Mouse (Mus musculus): ENCODE measurements at regions not wholly inside any gene's neighbourhood (a gene's known extent, or its start where the extent isn't known, plus 50 kb on each side); places are given as distances from the start of the nearest gene placed in this dataset.
A peak's percentile ranks its signal among the peaks of the same experiment; 100 is the strongest.

DNA sequence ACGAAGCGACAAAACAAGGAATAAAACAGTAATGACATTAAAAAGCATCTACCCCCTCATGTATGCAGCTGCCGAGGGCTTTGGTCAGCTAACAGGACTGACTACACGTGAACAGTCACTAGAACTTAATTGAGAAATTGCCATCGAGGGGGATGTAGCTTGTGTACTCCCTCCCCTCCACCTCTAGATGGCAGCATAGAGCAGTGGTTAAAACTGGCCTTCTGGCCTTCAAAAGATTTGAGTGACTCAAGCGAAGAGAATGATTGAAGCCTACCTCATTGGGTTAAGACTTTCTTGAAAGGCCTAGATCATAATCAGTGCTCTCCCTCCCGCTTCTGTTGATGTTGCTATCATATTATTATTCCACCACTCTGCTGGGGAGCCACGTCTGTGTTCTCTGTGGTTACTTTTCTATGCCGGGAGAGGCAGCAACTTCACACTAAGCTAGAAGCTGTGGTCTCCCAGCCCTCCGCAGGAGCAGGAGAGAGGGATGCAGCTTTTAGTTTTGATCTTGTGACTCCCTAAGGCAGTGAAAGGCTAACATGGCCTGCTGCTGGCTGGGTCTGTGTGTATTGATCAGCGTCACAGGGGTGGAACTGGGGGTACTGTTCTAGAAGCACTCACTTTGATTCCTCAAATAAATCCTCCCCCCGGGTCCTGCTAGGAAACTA is 132.7 kb upstream of the Hs3st2 start:
- H3K27me3 ChIP-seq (replicated peaks; ENCODE audit: control insufficient read depth, insufficient read depth, low read length), result no peaks in the 10 kb centered on the region
- ATAC-seq, result no peak
- no peak overlapping the region for H3K9ac ChIP-seq (replicated peaks; ENCODE audit: low read depth, low read length)
- H3K36me3 ChIP-seq (ENCODE audit: control insufficient read depth, insufficient read depth), result no peaks in the 10 kb centered on the region
- no peak overlapping the region for H3K4me3 ChIP-seq (replicated peaks; ENCODE audit: low read length)
- no peaks in the 10 kb centered on the region for H3K9me3 ChIP-seq (ENCODE audit: control insufficient read depth, low read length)
- no peaks in the 10 kb centered on the region for H3K4me1 ChIP-seq (replicated peaks; ENCODE audit: control insufficient read depth, insufficient read depth, low read length)
- H3K27ac ChIP-seq (ENCODE audit: low read length), result no peak overlapping the region
- no peak overlapping the region for H3K4me2 ChIP-seq (ENCODE audit: low read length)
- WGBS, result 48% methylated on average over 12 of the region's 12 CpGs

- 93% methylated on average over 21 of the region's 21 CpGs for WGBS
- ATAC-seq, result no peak
Observed at GRCm38 (mm10) chr7:121259497-121260009, 132.1 kb upstream of the Hs3st2 start.

DNA sequence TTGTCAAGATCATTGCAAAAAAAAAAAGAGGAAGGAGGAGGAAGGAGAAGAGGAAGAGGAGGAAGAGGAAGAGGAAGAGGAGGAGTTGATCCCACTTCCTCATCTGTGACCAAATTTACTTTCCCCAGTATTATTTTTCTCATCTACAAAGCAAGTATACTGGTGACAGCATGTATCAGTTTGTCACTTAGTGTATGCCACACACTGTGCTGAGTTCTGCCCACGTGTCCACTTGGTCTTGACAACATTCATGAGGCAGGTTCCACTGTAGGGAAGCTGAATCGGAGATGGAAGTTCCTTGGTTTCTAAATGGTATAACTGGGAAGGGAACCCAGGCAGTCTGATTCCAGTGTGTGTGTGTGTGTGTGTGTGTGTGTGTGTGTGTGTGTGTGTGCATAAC is 122.3 kb upstream of the Hs3st2 start:
- Histone ChIP-seq H3K4me1 (replicated peaks; ENCODE audit: control insufficient read depth, insufficient read depth, low read length) (no peaks in the 10 kb centered on the region), H3K4me2 (ENCODE audit: low read length) (no peak overlapping the region), H3K9ac (replicated peaks; ENCODE audit: low read depth, low read length) (no peak overlapping the region), H3K4me3 (replicated peaks; ENCODE audit: low read length) (no peak overlapping the region), H3K36me3 (ENCODE audit: control insufficient read depth, insufficient read depth) (no peaks in the 10 kb centered on the region), H3K27ac (ENCODE audit: low read length) (no peak overlapping the region), H3K27me3 (replicated peaks; ENCODE audit: control insufficient read depth, insufficient read depth, low read length) (no peaks in the 10 kb centered on the region), H3K9me3 (ENCODE audit: control insufficient read depth, low read length) (no peaks in the 10 kb centered on the region)
- 83% methylated on average over 2 of the region's 2 CpGs for WGBS
- ATAC-seq, result no peak

More at GRCm38 (mm10) chr7:121259497-121260009, 132.1 kb upstream of the Hs3st2 start:
- Histone ChIP-seq H3K4me1 (replicated peaks; ENCODE audit: control insufficient read depth, insufficient read depth, low read length) (no peaks in the 10 kb centered on the region), H3K4me3 (replicated peaks; ENCODE audit: low read length) (no peak overlapping the region), H3K27me3 (replicated peaks; ENCODE audit: control insufficient read depth, insufficient read depth, low read length) (no peaks in the 10 kb centered on the region), H3K36me3 (ENCODE audit: control insufficient read depth, insufficient read depth) (no peaks in the 10 kb centered on the region), H3K9me3 (ENCODE audit: control insufficient read depth, low read length) (no peaks in the 10 kb centered on the region), H3K9ac (replicated peaks; ENCODE audit: low read depth, low read length) (no peak overlapping the region), H3K27ac (ENCODE audit: low read length) (no peak overlapping the region), H3K4me2 (ENCODE audit: low read length) (no peak overlapping the region)

DNA sequence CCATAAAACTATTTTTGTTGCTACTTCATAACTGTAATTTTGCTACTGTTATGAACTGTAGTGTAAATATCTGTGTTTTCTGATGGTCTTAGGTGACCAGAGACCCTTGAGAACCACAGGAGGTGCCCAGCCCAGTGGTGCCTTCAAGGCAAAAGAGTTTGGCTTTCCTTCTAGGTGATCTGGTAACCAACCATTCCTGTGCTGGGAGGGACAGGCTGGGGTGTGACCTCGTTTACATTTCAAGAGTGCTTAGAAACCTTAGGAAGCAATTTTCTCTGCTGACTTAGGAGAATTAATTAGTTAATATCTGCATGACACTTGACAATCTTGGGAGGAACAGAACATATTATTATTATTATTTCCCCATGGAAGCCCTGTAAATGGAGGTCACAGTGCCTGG is 111.1 kb upstream of the Hs3st2 start:
- Histone ChIP-seq H3K27ac (ENCODE audit: low read length) (no peak overlapping the region), H3K27me3 (replicated peaks; ENCODE audit: control insufficient read depth, insufficient read depth, low read length) (no peaks in the 10 kb centered on the region), H3K9ac (replicated peaks; ENCODE audit: low read depth, low read length) (no peak overlapping the region), H3K4me3 (replicated peaks; ENCODE audit: low read length) (no peak overlapping the region), H3K9me3 (ENCODE audit: control insufficient read depth, low read length) (no peaks in the 10 kb centered on the region), H3K4me1 (replicated peaks; ENCODE audit: control insufficient read depth, insufficient read depth, low read length) (no peaks in the 10 kb centered on the region), H3K36me3 (ENCODE audit: control insufficient read depth, insufficient read depth) (no peaks in the 10 kb centered on the region), H3K4me2 (ENCODE audit: low read length) (no peak overlapping the region)
- ATAC-seq, result no peak
- WGBS, result 44% methylated on average over 1 of the region's 1 CpGs

DNA sequence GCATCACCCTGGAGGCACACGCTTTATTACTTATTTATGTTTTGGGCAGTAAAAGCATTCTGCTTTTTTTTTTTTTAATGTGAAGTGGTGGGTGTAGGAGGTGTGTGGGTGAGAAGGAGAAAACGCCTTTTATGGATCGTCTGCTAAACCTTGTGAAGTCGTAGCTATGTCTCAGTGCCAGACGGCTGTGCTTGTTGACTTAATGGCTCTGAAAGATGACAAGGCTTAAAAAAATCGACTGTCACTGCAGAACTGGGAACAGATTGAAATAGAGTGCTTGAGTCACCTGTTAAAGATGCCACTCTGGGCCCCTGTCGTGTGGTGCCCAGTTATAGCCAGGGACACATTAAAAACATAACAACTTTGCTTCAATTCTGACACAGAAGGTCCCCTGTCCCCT is 109.5 kb upstream of the Hs3st2 start:
- ATAC-seq, result no peak
- Histone ChIP-seq H3K4me1 (replicated peaks; ENCODE audit: control insufficient read depth, insufficient read depth, low read length) (no peaks in the 10 kb centered on the region), H3K9me3 (ENCODE audit: control insufficient read depth, low read length) (no peaks in the 10 kb centered on the region), H3K4me3 (replicated peaks; ENCODE audit: low read length) (no peak overlapping the region), H3K27ac (ENCODE audit: low read length) (no peak overlapping the region), H3K36me3 (ENCODE audit: control insufficient read depth, insufficient read depth) (no peaks in the 10 kb centered on the region), H3K9ac (replicated peaks; ENCODE audit: low read depth, low read length) (no peak overlapping the region), H3K27me3 (replicated peaks; ENCODE audit: control insufficient read depth, insufficient read depth, low read length) (no peaks in the 10 kb centered on the region), H3K4me2 (ENCODE audit: low read length) (no peak overlapping the region)
- 73% methylated on average over 7 of the region's 7 CpGs for WGBS

GRCm38 (mm10) chr7:121289737-121290136 is 101.9 kb upstream of the Hs3st2 start:
- H3K36me3 ChIP-seq (ENCODE audit: control insufficient read depth, insufficient read depth), result no peaks in the 10 kb centered on the region
- no peak overlapping the region for H3K27ac ChIP-seq (ENCODE audit: low read length)
- no peak for ATAC-seq
- H3K4me3 ChIP-seq (replicated peaks; ENCODE audit: low read length), result no peak overlapping the region
- no peaks in the 10 kb centered on the region for H3K27me3 ChIP-seq (replicated peaks; ENCODE audit: control insufficient read depth, insufficient read depth, low read length)
- no peaks in the 10 kb centered on the region for H3K4me1 ChIP-seq (replicated peaks; ENCODE audit: control insufficient read depth, insufficient read depth, low read length)
- 90% methylated on average over 16 of the region's 16 CpGs for WGBS
- no peak overlapping the region for H3K4me2 ChIP-seq (ENCODE audit: low read length)
- no peak overlapping the region for H3K9ac ChIP-seq (replicated peaks; ENCODE audit: low read depth, low read length)
- H3K9me3 ChIP-seq (ENCODE audit: control insufficient read depth, low read length), result no peaks in the 10 kb centered on the region

DNA sequence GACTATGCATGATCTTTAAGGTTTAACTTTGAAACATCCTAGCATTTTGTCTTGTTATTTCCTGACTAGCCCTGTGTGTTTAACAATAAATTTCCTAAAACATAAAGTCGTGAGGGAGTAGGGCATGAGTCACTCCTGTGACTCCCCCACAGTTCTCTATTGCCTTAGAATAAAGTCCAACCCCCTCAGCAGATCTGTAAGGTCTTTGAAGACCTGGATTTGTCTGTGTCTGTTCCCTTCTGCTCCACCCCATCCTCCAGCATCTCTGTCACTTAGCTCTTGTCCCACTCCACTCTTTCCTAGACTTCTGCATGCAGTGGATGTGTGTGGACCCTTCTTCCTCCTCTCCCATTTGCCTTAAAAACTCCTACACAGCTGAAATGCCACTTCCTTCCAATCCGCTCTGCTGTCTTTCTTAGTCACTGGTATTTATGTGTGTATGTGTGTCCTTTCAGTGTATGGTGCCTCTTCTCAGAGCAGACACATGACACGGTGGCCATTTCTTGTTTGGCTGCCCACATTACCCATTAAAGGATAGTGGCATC is 95.4 kb upstream of the Hs3st2 start:
- Histone ChIP-seq H3K27ac (ENCODE audit: low read length) (no peak overlapping the region), H3K4me1 (replicated peaks; ENCODE audit: control insufficient read depth, insufficient read depth, low read length) (no peaks in the 10 kb centered on the region), H3K4me3 (replicated peaks; ENCODE audit: low read length) (no peak overlapping the region), H3K27me3 (replicated peaks; ENCODE audit: control insufficient read depth, insufficient read depth, low read length) (no peaks in the 10 kb centered on the region), H3K9me3 (ENCODE audit: control insufficient read depth, low read length) (no peaks in the 10 kb centered on the region), H3K36me3 (ENCODE audit: control insufficient read depth, insufficient read depth) (no peaks in the 10 kb centered on the region), H3K4me2 (ENCODE audit: low read length) (no peak overlapping the region), H3K9ac (replicated peaks; ENCODE audit: low read depth, low read length) (no peak overlapping the region)
- WGBS, result 83% methylated on average over 3 of the region's 3 CpGs
- ATAC-seq, result no peak

DNA sequence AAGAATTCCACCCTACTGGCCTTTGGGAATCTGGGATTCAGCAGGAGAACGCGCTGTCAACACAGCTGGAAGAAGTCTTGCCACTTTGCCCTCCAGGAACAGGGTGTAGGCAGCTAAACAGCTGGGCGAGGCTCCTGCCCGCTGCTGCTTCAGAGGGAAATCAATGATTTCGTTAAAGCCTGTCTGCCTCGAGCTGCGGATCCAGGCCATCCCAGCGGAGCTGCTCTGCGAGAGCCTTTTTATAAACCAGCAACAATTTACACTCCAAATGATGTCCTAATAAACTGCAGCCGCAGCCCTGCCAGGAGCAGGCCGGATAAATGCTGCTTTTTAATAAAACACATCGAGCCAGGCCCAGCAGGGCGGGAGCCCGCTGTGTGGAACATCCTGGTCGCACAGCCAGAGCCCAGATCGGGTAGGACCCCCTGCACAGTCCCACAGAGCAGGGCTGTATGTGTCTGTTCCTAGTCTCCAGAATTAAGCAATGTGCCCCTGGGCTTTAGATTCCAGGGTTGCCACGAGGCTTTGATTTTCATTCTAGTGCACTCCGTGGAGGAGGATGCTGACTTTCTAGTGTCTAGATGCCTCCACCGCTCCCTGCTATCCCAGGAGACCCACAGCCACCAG is 78.6 kb upstream of the Hs3st2 start:
- no peaks in the 10 kb centered on the region for H3K9me3 ChIP-seq (ENCODE audit: control insufficient read depth, low read length)
- H3K36me3 ChIP-seq (ENCODE audit: control insufficient read depth, insufficient read depth), result no peaks in the 10 kb centered on the region
- H3K9ac ChIP-seq (replicated peaks; ENCODE audit: low read depth, low read length), result no peak overlapping the region
- 5% methylated on average over 19 of the region's 19 CpGs for WGBS
- peaks cover 7% of the 10 kb centered on the region; the same call in 1 of the 2 replicates for H3K27me3 ChIP-seq (replicated peaks; ENCODE audit: control insufficient read depth, insufficient read depth, low read length)
- no peak overlapping the region for H3K4me3 ChIP-seq (replicated peaks; ENCODE audit: low read length)
- peak overlapping the region; percentile 2 for H3K4me2 ChIP-seq (ENCODE audit: low read length)
- no peaks in the 10 kb centered on the region; the same call in 1 of the 2 replicates for H3K4me1 ChIP-seq (replicated peaks; ENCODE audit: control insufficient read depth, insufficient read depth, low read length)
- 0 out of 2 replicates have a peak, but pooled peaks have one; percentile 23 for ATAC-seq
- H3K27ac ChIP-seq (ENCODE audit: low read length), result no peak overlapping the region

- Histone ChIP-seq H3K27me3 (replicated peaks; ENCODE audit: control insufficient read depth, insufficient read depth, low read length) (peaks cover 7% of the 10 kb centered on the region; the same call in 1 of the 2 replicates), H3K4me3 (replicated peaks; ENCODE audit: low read length) (no peak overlapping the region), H3K4me1 (replicated peaks; ENCODE audit: control insufficient read depth, insufficient read depth, low read length) (no peaks in the 10 kb centered on the region; the same call in 1 of the 2 replicates), H3K27ac (ENCODE audit: low read length) (no peak overlapping the region), H3K36me3 (ENCODE audit: control insufficient read depth, insufficient read depth) (no peaks in the 10 kb centered on the region), H3K9me3 (ENCODE audit: control insufficient read depth, low read length) (no peaks in the 10 kb centered on the region), H3K9ac (replicated peaks; ENCODE audit: low read depth, low read length) (no peak overlapping the region), H3K4me2 (ENCODE audit: low read length) (no peak overlapping the region)
- WGBS, result 77% methylated on average over 4 of the region's 4 CpGs
- no peak for ATAC-seq
Observed at GRCm38 (mm10) chr7:121314521-121314920, 77.1 kb upstream of the Hs3st2 start.
